Mouse (Mus musculus): ENCODE data around the gene Cttnbp2nl. TPM values are rescaled to one million over a fixed set of nuclear protein-coding genes. Genes with fewer than 3 reads are reported as not detected.

Gene Cttnbp2nl
- polyA plus RNA-seq (2012): not detected in 2 replicates

- no peak for TF ChIP-seq GATA1 (IDR thresholded peaks at IDR 0.05; ENCODE audit: low read length)
Measured at GRCm38 (mm10) chr3:105052937-105053697, at the start of gene Cttnbp2nl. Cttnbp2nl (minus strand) TSS chr3:105053146.

- TF ChIP-seq GATA1 (IDR thresholded peaks at IDR 0.05; ENCODE audit: low read length): no peak
Measured at GRCm38 (mm10) chr3:105100270-105100589, 47.3 kb upstream of the Cttnbp2nl start.

GRCm38 (mm10) chr3:105099526-105100269 is 46.8 kb upstream of the Cttnbp2nl start:
- no peak for TF ChIP-seq GATA1 (IDR thresholded peaks at IDR 0.05; ENCODE audit: low read length)

- no peak for TF ChIP-seq GATA1 (IDR thresholded peaks at IDR 0.05; ENCODE audit: low read length)
Measured at GRCm38 (mm10) chr3:105097581-105097980, 44.6 kb upstream of the Cttnbp2nl start.

GRCm38 (mm10) chr3:105095026-105095425 is 42.1 kb upstream of the Cttnbp2nl start:
- TF ChIP-seq GATA1 (IDR thresholded peaks at IDR 0.05; ENCODE audit: low read length): no peak

- no peak for TF ChIP-seq GATA1 (IDR thresholded peaks at IDR 0.05; ENCODE audit: low read length)
Measured at GRCm38 (mm10) chr3:105094448-105094847, 41.5 kb upstream of the Cttnbp2nl start.

GRCm38 (mm10) chr3:105092721-105093505 is 40.0 kb upstream of the Cttnbp2nl start:
- TF ChIP-seq GATA1 (IDR thresholded peaks at IDR 0.05; ENCODE audit: low read length): no peak

GRCm38 (mm10) chr3:105090981-105091380 is 38.0 kb upstream of the Cttnbp2nl start:
- TF ChIP-seq GATA1 (IDR thresholded peaks at IDR 0.05; ENCODE audit: low read length): no peak

GRCm38 (mm10) chr3:105090147-105090546 is 37.2 kb upstream of the Cttnbp2nl start:
- TF ChIP-seq GATA1 (IDR thresholded peaks at IDR 0.05; ENCODE audit: low read length): no peak

- no peak for TF ChIP-seq GATA1 (IDR thresholded peaks at IDR 0.05; ENCODE audit: low read length)
Measured at GRCm38 (mm10) chr3:105088638-105089037, 35.7 kb upstream of the Cttnbp2nl start.

GRCm38 (mm10) chr3:105087344-105087743 is 34.4 kb upstream of the Cttnbp2nl start:
- TF ChIP-seq GATA1 (IDR thresholded peaks at IDR 0.05; ENCODE audit: low read length): no peak

- TF ChIP-seq GATA1 (IDR thresholded peaks at IDR 0.05; ENCODE audit: low read length): no peak
Measured at GRCm38 (mm10) chr3:105078231-105078826, 25.4 kb upstream of the Cttnbp2nl start.

GRCm38 (mm10) chr3:105075796-105076195 is 22.9 kb upstream of the Cttnbp2nl start:
- TF ChIP-seq GATA1 (IDR thresholded peaks at IDR 0.05; ENCODE audit: low read length): no peak

GRCm38 (mm10) chr3:105072536-105072935 is 19.6 kb upstream of the Cttnbp2nl start:
- TF ChIP-seq GATA1 (IDR thresholded peaks at IDR 0.05; ENCODE audit: low read length): no peak

- no peak for TF ChIP-seq GATA1 (IDR thresholded peaks at IDR 0.05; ENCODE audit: low read length)
Measured at GRCm38 (mm10) chr3:105071251-105071650, 18.3 kb upstream of the Cttnbp2nl start.

- no peak for TF ChIP-seq GATA1 (IDR thresholded peaks at IDR 0.05; ENCODE audit: low read length)
Measured at GRCm38 (mm10) chr3:105070553-105070952, 17.6 kb upstream of the Cttnbp2nl start.
